Mouse (Mus musculus) brain, adult 2 months (tissue): ENCODE measurements at regions not wholly inside any gene's neighbourhood (a gene's known extent, or its start where the extent isn't known, plus 50 kb on each side); places are given as distances from the start of the nearest gene placed in this dataset.
"Not testable (repeated sequence)": the region's sequence is repeated elsewhere in the genome, so short reads cannot be mapped to it uniquely, and the experiment has no call there.

Experiments used
- DNase-seq: peaks from one replicate; pipeline ENCODE4 v3.0.0; 2011; ENCODE audit warnings: low read depth, low spot score

DNA sequence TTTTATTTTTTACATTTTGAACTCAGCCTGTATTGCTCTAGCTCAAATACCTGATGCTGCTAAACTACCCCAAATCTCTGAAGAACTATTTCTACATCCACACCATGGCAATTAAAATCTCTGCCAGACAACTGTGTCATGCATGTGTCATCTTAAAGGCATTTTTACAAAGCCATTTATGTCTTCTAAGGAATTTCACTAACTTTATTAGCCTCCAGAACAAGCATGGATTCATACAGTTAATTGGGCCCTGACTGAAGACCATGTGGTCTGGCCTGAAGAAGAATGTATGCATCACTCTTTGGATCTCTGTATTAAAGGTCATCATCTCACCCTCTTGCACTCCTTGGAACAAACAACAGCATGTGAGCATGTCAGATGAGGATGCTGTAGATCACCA is 593.5 kb downstream of the Efna5 start:
- DNase-seq, result no peak

DNA sequence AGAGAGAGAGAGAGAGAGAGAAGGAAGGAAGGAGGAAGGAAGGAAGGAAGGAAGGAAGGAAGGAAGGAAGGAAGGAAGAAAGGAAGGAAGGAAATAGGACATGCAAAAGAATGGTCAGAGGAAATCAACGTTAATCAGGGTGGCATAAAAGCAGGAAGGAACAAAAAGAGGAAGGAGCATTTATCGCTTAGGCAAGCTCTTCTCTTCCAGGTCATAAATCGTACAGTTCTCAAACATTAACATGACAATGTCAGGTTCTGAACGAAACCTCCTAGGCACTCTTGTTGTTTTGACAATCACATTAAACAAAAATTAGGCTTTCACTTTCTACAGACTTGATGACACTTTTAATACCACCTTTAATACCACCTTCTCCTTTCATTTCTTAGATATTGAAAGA is 594.0 kb downstream of the Efna5 start:
- no peak for DNase-seq

DNA sequence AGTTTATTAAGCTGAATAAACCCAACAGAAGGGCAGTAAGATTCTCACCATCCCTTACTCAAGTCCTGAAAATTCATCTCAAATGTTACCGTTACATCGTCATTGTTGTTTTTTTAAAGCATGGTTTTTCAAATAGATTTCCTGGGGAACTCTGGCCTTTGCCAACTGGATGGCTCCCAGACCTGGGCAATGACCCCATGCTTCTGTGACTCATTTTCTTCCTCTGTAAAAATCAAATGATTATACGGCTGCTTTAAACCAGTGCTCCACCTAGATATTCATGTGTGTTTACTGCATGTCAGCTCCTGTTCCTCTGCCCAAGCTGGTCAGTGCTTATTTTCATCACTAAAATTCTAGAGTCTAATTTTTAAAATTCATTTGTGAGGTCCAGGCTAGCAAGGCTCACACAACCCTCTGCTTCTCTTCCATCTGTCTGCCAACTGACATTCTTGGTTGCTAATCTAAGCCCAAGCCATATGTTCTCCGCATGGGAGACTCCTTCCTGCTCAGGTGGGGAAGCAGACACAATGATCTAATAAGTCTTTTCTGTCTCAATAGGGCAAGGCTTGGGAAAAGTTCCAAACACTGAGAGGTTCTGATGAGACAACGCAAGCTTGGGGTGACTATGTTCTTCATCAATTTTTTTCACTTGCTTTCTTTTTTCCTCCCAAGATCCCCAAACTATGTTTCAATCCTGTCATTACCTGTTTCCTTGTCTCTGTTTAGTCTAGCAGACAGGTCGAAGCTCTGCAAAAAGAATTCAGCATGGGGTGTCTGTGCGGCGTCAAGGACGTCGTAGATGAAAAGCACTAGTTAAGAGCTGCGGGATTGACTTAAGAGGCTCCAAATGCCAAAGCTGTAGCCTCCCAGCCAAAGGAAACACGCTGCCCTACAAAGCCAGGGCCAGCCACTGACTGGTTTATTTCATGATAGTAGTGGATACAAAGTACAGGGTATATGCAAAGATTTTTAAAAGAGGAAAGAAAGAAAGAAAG is 594.7 kb downstream of the Efna5 start:
- peak; percentile 89 for DNase-seq

DNA sequence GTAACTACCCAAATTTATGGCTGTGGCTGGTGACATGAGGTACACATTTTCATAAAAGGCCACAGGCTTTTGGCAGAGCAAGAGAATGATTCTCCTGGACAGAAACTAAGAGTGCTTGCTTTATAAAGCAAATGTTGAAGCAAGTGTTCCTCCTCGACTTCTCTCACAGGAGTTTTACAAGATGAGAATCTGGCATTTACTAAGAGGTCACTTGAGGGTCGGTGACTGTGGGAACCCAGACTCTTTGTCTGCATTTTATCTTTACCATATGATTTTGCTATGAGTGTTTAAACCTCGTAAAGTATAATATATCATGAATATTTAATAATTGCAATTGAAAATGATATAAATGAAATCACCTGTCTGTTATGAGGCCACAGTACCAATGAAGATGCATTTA is 600.9 kb downstream of the Efna5 start:
- DNase-seq, result no peak

DNA sequence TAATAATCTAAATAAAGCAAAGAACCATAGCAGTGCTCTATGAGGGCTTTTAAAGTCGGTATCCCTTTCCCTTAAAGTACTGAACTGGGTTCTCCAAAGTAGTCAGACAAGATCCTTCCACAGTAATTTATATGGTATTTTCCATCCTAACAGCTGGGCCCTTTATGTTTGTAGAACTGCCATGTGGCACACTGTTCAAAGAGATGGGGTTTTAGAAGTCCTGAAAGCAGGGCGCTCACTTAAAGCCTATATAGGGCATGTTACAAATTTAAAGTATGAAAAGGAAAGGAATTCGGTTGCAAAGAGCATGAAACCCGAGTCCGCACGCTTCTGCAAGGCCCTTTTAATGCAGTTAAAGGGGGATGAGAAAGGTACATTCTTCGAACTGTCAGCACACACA is 609.7 kb downstream of the Efna5 start:
- peak; percentile 8 for DNase-seq

DNA sequence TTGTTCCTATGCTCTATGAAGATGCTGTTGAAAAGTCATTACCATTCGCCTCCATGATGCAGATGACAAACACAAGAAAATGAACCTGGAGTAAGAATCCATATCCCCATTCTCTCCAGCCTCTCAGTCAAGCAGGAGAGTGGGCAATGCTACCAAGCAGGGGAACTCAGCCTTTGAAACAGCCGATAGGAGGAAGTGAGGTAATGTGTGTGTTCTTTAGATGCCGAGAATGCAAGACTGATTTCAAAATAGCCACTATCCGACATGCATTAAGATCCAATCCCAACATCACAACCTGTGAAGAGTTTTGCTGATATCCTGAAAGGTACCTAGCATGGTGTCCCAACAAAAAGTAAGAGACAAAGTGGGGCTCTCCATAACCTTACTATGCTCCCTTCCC is 611.8 kb downstream of the Efna5 start:
- no peak for DNase-seq

DNA sequence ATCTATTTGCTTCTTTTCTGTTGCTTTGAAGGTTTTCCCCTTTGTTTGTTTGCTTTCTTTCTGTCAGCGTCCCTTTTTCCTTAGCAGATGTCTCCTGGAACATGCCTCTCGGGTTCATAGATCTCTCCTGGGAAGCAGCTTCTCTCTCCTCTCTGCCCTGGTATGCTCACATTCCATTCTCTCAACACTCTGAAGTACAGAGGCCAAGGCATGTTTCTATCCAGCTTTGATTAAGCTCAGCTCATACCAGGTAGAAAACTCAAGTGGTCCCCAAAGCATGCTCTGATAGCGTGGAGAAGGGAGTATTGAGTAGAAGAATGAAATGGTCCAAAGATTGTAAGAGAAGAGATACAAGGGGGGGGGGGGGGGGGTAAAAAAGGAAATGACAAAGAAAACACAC is 627.7 kb downstream of the Efna5 start:
- DNase-seq, result no peak

DNA sequence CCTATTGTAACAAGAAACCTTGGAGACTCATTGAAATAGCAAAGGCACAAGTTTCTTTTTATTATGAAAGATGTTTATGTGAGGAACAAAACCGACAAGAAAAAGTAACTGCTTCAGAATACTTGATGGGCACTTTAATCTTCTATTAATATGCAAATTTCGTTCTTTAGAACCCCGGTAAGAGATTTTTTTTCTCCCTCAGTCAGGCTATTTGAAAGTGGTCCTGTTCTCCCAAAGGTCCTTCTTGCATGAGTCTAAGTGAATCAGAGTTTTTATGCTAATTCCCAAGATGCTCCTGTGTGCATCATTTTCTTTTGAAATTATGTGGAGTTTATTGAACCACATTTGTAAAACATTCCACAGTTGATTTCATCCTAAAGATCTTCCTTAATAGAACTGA is 633.1 kb downstream of the Efna5 start:
- DNase-seq, result no peak

DNA sequence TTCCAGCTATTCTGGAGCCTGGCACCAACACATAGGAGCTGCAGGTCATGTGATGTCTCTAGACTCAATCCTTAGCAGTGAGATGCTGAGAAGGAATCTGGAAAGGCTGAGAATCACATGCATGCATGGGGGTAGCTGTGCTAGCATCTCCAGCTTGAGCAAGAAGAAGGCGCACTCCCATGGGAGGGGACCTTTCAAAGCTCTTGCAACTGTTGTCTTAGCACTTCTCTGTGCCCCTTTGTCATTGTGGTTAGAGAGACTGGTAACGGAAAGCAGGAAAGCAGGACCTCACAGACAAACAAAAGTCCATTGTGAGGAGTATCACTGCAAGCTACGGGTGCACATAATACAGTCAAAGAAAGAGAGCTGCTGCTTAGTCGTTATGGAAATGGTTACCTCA is 634.5 kb downstream of the Efna5 start:
- no peak for DNase-seq

DNA sequence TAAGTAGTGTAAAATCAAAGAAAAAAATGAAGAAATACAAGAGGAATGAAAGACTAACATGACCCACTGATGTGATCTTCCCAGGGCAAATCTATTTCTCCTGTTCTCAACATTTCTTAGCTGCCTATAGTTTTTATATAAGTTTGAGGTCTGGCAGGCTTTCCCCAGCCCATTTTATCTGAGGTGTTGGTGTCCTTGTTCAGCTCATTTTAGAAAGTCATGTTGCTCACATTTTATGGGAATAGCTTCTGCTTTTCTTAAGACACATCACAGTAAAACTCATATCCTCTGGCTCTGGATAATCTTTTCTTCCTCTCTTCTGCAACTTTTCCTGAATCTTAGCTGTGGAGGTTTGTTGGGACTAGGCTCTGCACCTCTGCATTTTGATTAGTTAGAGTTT is 650.2 kb downstream of the Efna5 start:
- DNase-seq, result peak; percentile 23

DNA sequence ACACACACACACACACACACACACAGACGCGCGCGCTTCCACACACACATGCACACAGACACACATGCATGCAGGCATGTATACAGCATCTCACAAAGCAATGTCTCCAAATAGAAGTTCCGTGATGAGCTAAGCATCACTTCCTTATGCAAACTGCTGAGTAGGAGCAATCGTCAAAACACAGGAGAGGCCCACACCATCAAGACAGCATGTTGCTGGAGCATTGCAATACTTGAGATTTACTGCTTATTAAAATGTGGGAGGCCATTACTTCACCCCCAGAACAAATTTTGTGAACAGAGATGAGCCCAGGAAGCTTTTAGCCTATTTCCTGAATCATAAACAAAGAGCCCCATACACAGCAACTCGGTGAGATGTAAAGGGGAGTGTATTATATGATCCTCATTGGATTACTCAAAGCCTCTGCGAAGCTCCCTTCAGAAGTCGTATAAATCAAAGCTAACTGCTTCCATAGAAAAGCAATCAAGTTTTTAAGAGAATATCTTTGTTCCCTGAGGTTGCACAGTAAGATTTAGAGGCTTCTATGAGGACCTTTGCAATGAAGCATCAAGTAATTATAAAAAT is 670.6 kb downstream of the Efna5 start:
- no peak for DNase-seq

DNA sequence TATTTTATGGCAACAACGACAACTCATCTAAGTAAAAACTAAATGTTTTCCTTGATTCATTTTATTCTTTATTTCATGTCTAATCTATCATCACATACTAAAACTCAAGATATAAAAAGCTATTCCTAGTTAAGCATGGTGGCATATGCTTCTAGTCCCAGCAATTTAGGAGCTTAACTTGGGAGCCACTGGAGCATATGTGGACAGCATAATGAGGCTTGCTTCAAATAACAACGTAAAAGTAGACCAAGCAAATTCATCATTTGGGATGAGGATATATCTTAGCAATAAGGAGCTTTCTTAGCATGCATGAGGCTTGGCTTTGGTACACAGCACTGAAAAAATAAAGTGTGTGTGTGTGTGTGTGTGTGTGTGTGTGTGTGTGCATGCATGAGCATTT is 678.5 kb downstream of the Efna5 start:
- DNase-seq, result peak; percentile 39

DNA sequence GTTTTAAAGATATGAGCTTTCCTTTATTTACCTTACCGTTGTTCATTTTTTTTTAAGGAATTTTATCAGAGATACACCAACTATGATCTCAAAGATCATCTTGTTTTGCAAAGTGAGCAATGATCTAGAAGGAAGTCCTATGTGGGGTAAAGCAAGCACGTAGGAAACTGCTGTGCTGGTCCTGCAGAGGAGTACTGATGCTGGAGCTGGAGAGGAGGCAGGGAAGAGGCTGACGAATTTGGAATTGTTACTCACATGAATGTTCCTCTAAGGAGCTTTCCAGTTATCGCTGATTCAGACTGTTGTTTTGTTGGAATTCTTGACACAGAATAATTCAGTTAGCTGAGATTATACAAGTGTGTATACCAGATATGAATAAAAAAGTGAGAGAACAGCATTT is 680.6 kb downstream of the Efna5 start:
- DNase-seq, result peak; percentile 29

DNA sequence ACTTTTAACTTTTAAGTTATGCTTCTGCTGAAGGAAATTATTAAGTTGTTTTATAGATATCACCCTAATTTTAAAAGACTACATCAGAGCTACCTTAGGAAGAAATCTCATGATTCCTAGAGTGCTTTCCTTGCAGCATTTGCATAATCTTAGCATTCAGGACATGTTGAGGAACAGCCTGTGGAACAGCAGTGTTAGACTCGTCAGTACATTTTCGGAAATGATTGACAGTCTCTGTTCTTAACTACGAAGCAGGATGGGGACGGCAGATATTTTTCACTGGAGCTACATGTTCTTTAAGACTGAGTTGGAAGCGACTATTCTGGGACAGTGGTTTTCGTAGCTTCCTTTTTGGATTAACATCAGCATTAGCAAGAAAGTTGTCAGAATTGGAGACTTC is 681.6 kb downstream of the Efna5 start:
- peak; percentile 23 for DNase-seq

DNA sequence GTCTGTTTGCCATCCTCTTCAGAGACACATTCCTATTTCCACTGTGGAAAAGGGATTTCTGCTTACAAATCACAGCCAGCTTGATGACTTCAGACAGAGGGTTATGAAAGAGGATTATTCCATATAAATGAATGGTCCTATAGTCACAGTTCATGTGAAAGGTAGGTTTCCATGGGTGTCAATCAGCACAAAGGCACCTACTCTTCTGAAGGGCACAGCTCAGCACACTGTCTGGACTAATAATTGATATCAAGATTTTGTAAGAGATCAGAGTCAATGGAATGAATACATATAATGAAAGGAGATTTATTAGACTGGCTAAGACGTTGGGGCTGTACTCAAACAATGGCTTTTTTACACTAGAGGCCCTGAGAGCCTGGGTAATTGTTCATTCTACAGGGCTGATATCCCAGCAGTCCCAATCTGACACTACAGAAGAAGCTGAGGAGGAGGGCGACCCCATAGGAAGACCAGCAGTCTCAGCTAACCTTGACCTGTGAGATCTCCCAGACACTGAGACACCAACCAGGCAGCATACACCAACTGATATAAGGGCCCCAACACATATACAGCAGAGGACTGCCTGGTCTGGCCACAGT is 702.4 kb downstream of the Efna5 start:
- no peak for DNase-seq

DNA sequence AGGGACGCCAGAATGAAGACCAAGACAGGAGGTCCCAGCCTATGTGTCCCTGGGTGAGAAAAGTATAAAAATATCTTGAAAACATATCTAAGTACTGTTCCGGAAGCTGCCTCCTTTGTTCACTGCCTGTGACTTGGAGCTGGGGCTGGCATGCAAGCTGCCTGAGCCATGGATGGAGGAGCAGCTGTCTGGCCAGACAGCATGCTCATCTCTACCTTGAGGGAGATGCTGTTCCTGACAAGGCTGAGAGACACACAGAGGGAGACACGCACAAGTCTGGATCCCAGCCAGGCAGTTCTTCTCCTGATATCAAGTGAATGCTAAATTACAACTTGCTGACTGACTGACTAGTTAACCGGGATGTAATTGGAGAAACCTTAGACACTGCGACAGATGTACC is 704.8 kb downstream of the Efna5 start:
- no peak for DNase-seq

DNA sequence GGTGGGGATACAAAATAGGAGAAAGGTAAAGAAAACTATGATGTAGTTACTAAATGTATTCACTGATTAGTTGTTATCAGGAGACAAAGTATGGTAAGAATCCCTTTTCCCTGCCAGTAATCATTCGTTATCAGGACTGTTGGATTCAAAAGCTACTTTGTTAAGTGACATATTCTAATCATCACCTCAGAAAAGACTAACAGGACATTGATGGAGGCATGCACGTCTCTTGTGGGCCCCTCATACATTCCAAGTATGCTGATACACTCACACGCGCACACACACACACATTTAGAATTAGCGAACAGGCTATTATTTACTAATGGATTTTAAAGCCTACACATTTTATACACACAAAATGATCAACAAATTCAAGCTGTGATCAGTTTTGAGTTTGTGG is 708.8 kb downstream of the Efna5 start:
- DNase-seq, result no peak

DNA sequence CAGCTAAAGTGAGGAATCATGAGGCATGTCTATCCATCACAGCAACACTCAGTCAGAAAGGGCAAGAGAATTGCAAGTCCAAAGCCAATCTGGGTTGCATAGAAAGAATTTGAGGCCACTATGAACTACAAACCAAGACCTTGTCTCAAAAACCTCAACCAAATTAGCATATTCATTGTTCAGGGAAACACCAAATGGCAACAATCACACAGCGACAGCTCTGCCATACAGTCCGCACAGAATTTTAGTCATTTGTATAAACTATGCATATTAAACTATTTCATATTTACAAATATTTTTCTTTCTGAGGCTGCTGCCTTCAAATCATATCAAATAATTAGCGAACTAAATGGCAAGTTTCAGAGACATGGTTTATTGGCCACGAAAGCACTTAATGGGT is 709.6 kb downstream of the Efna5 start:
- DNase-seq, result no peak

DNA sequence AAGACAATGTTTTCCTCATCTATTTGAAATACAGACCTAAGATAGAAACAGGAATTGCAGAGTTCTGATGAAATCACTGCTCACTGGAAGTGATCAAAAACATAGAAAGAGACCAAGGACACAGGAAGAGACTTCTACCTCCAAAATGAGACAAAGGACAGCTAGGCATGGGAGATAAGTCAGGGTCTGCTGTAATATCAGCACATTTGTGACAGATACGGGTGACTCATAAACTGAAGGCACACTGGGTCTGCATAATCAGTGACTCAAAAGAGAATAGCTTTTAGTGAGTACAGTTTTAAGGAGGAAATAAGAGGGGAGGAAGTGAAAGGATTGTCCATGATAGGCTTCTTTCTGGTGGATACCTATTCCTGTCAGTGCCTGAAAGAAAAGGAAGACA is 719.7 kb downstream of the Efna5 start:
- no peak for DNase-seq

DNA sequence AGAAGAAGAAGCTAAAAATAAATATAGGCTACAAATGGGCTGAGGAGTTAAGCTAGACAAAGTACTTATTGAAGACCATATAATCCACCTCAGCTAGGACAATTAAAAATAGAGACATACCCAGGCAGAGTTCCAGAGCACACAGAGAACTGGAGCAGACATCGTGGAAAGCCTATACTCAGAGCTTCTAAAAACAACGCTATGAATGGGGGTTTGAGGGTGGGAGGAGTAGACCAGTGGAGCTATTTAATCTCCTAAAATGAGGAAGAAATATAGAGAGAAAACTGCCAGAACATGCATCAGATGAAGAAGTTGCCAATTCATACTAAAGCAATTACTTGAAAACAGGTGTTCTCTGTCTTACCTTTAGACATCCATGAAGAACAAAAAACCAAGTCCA is 720.8 kb downstream of the Efna5 start:
- DNase-seq, result peak; percentile 67

DNA sequence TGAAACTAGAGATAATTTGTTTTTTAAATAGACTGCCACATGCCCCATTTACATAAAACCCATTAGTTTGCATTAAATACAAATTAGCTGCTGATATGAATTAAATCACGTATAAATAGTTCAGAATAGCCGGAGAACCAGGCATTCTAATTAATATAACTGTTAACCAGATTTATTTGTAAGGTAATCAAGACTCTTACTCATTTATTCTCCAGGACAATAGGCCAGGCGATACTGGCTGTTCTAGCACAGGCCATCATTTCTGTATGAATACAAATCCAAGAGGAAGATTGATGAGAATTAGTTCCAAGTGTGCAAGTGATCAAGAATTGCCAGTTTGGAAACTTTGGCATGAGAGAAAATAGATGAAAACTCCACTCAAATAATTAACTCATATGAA is 746.1 kb downstream of the Efna5 start:
- no peak for DNase-seq

DNA sequence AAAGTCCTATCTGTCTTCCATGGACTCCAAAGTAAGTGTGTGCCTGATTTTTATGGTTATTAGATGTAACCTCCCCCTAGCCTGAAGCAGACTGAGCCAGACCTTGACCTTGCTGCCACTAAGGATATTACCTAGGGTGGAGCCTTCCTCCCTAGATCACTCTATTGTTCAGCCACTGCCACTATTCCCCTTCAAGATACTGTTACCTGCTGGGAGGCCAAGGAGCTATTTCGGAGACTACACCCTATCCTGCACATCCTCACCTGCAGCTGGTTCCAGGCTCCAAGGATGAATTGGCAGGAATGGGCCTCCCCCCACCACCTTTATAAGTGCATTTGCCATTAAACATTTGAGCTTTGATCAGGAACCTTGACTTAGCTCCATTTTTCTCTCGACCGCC is 769.4 kb downstream of the Efna5 start:
- DNase-seq, result not testable (repeated sequence)

DNA sequence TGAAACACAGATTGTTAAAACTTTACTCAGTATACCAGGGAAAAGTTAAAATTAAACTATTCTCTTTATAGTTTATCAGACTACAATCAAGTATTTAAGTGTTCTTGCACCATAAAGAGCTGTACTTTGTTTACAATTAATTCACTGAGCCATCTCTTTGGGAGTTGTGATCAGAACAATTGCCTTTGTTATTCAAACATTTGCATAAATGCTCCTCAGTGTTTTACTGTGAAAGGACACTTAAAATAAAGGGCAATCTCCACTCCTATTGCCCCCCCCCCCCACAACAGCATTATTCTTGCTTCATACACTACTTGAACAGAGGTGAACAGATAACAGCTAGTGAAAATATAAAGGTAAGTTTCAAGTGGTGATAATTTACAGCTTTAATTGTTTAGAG is 772.1 kb downstream of the Efna5 start:
- DNase-seq, result no peak
